Mouse (Mus musculus): ENCODE results near the gene Galnt10. TPM values are rescaled to one million over a fixed set of nuclear protein-coding genes. Genes with fewer than 3 reads are reported as not detected.

Galnt10 gene
- total RNA-seq, 1 experiment: 13.5 TPM

- H3K9me3 ChIP-seq (ENCODE audit: control insufficient read depth, insufficient read depth, low read depth, low read length): no peaks in the 10 kb centered on the region
- no peak for TF ChIP-seq ZC3H11A (IDR thresholded peaks at IDR 0.05; ENCODE audit: borderline replicate concordance, low read depth, low read length)
- TF ChIP-seq ZNF384 (IDR thresholded peaks at IDR 0.05; ENCODE audit: low read depth, low read length): no peak
- no peak for TF ChIP-seq MAFK (IDR thresholded peaks at IDR 0.05; ENCODE audit: insufficient read depth, low read depth, low read length)
- TF ChIP-seq CHD2 (IDR thresholded peaks at IDR 0.05; ENCODE audit: low read depth, low read length): no peak
- H3K36me3 ChIP-seq (ENCODE audit: control insufficient read depth, insufficient read depth, low read length, poor library complexity, severe bottlenecking): no peaks in the 10 kb centered on the region
- no peak for DNase-seq (ENCODE audit: low read depth, low spot score)
- H3K4me1 ChIP-seq (ENCODE audit: control insufficient read depth in 2 of 2, insufficient read depth in 2 of 2, low read length in 2 of 2, poor library complexity in 1 of 2): peaks cover 1 to 7% of the 10 kb centered on the region in 2 experiments; a peak in 2 of 4 replicates
- H3K4me3 ChIP-seq (ENCODE audit: insufficient read depth in 1 of 2, low read depth in 1 of 2, low read length in 2 of 2, poor library complexity in 1 of 2, severe bottlenecking in 1 of 2): no peak overlapping the region
- in situ Hi-C loops (cut with MboI; ENCODE audit: low sequenced_read_pairs in 2 of 2, unreplicated experiment in 2 of 2): no loop called here
- H3K27ac ChIP-seq (ENCODE audit: insufficient read depth, low read depth, low read length, poor library complexity, severe bottlenecking): no peak overlapping the region
- no peak overlapping the region for H3K9ac ChIP-seq (ENCODE audit: insufficient read depth, low read depth, low read length, poor library complexity, severe bottlenecking)
Observed at GRCm38 (mm10) chr11:57835931-57836330, 190.7 kb downstream of the Galnt10 start.

GRCm38 (mm10) chr11:57836401-57836800 lies 191.2 kb downstream of the Galnt10 start:
- no peaks in the 10 kb centered on the region for H3K9me3 ChIP-seq (ENCODE audit: control insufficient read depth, insufficient read depth, low read depth, low read length)
- peaks cover 1 to 7% of the 10 kb centered on the region in 2 experiments; a peak in 2 of 4 replicates for H3K4me1 ChIP-seq (ENCODE audit: control insufficient read depth in 2 of 2, insufficient read depth in 2 of 2, low read length in 2 of 2, poor library complexity in 1 of 2)
- no peak for TF ChIP-seq ZNF384 (IDR thresholded peaks at IDR 0.05; ENCODE audit: low read depth, low read length)
- no peak for TF ChIP-seq MAFK (IDR thresholded peaks at IDR 0.05; ENCODE audit: insufficient read depth, low read depth, low read length)
- no peak for TF ChIP-seq HCFC1 (IDR thresholded peaks at IDR 0.05; ENCODE audit: borderline replicate concordance, insufficient read depth, low read length)
- no peak overlapping the region for H3K9ac ChIP-seq (ENCODE audit: insufficient read depth, low read depth, low read length, poor library complexity, severe bottlenecking)
- no peak overlapping the region for H3K27ac ChIP-seq (ENCODE audit: insufficient read depth, low read depth, low read length, poor library complexity, severe bottlenecking)
- DNase-seq (ENCODE audit: low read depth, low spot score): no peak
- no peaks in the 10 kb centered on the region for H3K36me3 ChIP-seq (ENCODE audit: control insufficient read depth, insufficient read depth, low read length, poor library complexity, severe bottlenecking)
- in situ Hi-C loops (cut with MboI; ENCODE audit: low sequenced_read_pairs in 2 of 2, unreplicated experiment in 2 of 2): no loop called here
- no peak overlapping the region for H3K4me3 ChIP-seq (ENCODE audit: insufficient read depth in 1 of 2, low read depth in 1 of 2, low read length in 2 of 2, poor library complexity in 1 of 2, severe bottlenecking in 1 of 2)

Other genes with a start within 250 kb of the Galnt10 start
- gene Fam114a2, start 126.8 kb upstream of the Galnt10 start, total RNA-seq (2012; rRNA removed): 34.0 and 37.7 TPM in 2 replicates
- gene Mfap3, start 126.8 kb upstream of the Galnt10 start, total RNA-seq (2012; rRNA removed): 36.2 and 41.5 TPM in 2 replicates
- 25.7 and 29.2 TPM in 2 replicates for gene Sap30l, start 156.2 kb downstream of the Galnt10 start, total RNA-seq (2012; rRNA removed)
- 1.5 and 6.5 TPM in 2 replicates for gene Hand1, start 187.4 kb downstream of the Galnt10 start, total RNA-seq (2012; rRNA removed)

Data from ES-E14 (cell line).